11 mouse cellular contexts compared by ENCODE assay signal in the genomic region with DNA sequence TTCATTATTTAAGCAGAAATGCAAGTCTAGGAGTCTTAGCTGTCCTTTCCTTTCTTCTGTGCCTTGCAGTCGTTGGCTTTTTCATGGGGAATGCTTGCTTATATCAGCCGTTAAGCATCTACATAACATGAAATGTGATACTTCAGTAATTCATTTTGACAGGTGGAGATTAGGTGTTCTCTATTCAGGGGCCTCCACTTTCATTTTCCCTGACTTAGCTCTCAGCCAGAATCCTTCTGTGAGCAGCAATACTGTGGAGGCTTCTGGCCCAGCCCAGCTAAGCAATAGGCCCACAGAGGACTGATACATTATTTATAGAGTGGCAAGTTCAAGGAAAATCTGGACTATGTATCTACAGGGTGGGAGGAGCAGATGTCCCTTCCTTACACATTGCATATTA. TPM values are rescaled to one million over a fixed set of nuclear protein-coding genes. Genes with fewer than 3 reads are reported as not detected.
"Had no signal": no experiment of that assay in that cellular context is flagged by ENCODE, and none has a peak within 500 bp of the region (broad histone marks: within the 10 kb centered on the region; RNA-seq: fewer than 3 reads in every experiment).

No protein-coding gene starts in this region.

- H3K4me1 ChIP-seq: neural tube, embryonic 12.5 days had no signal

- H3K9me3 ChIP-seq: limb, embryonic 15.5 days; midbrain, embryonic 13.5 days; neural tube, embryonic 12.5 days had no signal

- H3K4me3 ChIP-seq: layer of hippocampus, adult 2 months; limb, embryonic 15.5 days; midbrain, embryonic 13.5 days; neural tube, embryonic 12.5 days had no signal

- H3K4me2 ChIP-seq: limb, embryonic 15.5 days; midbrain, embryonic 13.5 days; neural tube, embryonic 12.5 days had no signal

- H3K36me3 ChIP-seq: limb, embryonic 15.5 days; midbrain, embryonic 13.5 days; neural tube, embryonic 12.5 days had no signal

- H3K27ac ChIP-seq: layer of hippocampus, adult 2 months; limb, embryonic 15.5 days; liver, embryonic 14.5 days; midbrain, embryonic 13.5 days; neural tube, embryonic 12.5 days had no signal

- H3K9ac ChIP-seq: limb, embryonic 15.5 days; liver, embryonic 14.5 days; midbrain, embryonic 13.5 days; neural tube, embryonic 12.5 days had no signal

- ATAC-seq: midbrain, embryonic 13.5 days had no signal

- H3K27me3 ChIP-seq: limb, embryonic 15.5 days; midbrain, embryonic 13.5 days; neural tube, embryonic 12.5 days had no signal

- DNase-seq: kidney, postnatal 10 days; kidney, postnatal 4 days; lung, adult 18-20 months; thymus, adult 18-20 months; thymus, postnatal 14 days had no signal

RNA-seq across cellular contexts. Expression of a gene that starts 25.0 kb away (rescaled TPM):
- total RNA-seq: megakaryocyte-erythroid progenitor cell, adult 5-6 weeks had no signal
